Mouse (Mus musculus) CH12.LX (cell line): ENCODE results near the gene Gm21170. TPM values are rescaled to one million over a fixed set of nuclear protein-coding genes. Genes with fewer than 3 reads are reported as not detected.
"Not testable (repeated sequence)": the region's sequence is repeated elsewhere in the genome, so short reads cannot be mapped to it uniquely, and the experiment has no call there.

Experiments
- DNase-seq: peaks from one replicate; pipeline ENCODE4 v3.0.0-alpha.2; 2013; ENCODE audit errors: extremely low read depth
- H3K27ac ChIP-seq: 2 replicates; pipeline ENCODE4 v1.5.1; 2012; ENCODE audit warnings: low read depth, mild to moderate bottlenecking, control low read depth, moderate library complexity; ENCODE audit not compliant: insufficient read depth
- H3K27me3 ChIP-seq: replicated peaks from 2 replicates; pipeline ENCODE3; 2012; ENCODE audit warnings: inconsistent platforms
- H3K36me3 ChIP-seq, 2 experiments: replicated peaks in 1 of 2; 2 replicates each; pipeline versions ENCODE3 to v1.6.1; 2012; ENCODE audit warnings: inconsistent platforms in 1 of 2, low read length in 1 of 2, mild to moderate bottlenecking in 1 of 2, mixed read lengths in 1 of 2, moderate library complexity in 1 of 2; ENCODE audit not compliant: control insufficient read depth in 1 of 2, insufficient read depth in 1 of 2
- H3K4me1 ChIP-seq, 2 experiments: 2 replicates each; pipeline ENCODE4 v1.6.1; 2012; ENCODE audit warnings: inconsistent platforms in 1 of 2, moderate library complexity in 1 of 2; ENCODE audit not compliant: insufficient read depth in 2 of 2, control insufficient read depth in 1 of 2
- H3K4me2 ChIP-seq: 2 replicates; pipeline ENCODE4 v1.6.1; 2012; ENCODE audit warnings: low read depth, mild to moderate bottlenecking, control low read depth; ENCODE audit not compliant: poor library complexity, insufficient read depth, severe bottlenecking
- H3K4me3 ChIP-seq, 3 experiments: fragments of 150-350 bp in 1 of 3; sonication (generic) in 1 of 3; replicated peaks in 1 of 3; 2 replicates each; pipeline versions ENCODE3 to v1.5.1; 2011 to 2012; ENCODE audit warnings: low read depth in 2 of 3, low read length in 2 of 3, mild to moderate bottlenecking in 2 of 3, moderate library complexity in 2 of 3, control low read depth in 1 of 3, improper control_type of control experiment in 1 of 3, inconsistent platforms in 1 of 3, mixed read lengths in 1 of 3; ENCODE audit not compliant: poor library complexity in 1 of 3
- H3K79me2 ChIP-seq: replicated peaks from 2 replicates; pipeline ENCODE4 v1.6.1; 2012; ENCODE audit warnings: mild to moderate bottlenecking, moderate library complexity; ENCODE audit not compliant: control insufficient read depth, poor library complexity, insufficient read depth, severe bottlenecking; ENCODE audit errors: extremely low read depth
- H3K9ac ChIP-seq: 2 replicates; pipeline ENCODE4 v1.6.1; 2012; ENCODE audit warnings: low read depth, mild to moderate bottlenecking, control low read depth, moderate library complexity; ENCODE audit not compliant: insufficient read depth
- H3K9me3 ChIP-seq: replicated peaks from 2 replicates; pipeline ENCODE3; 2012; ENCODE audit warnings: low read length, inconsistent platforms, mixed read lengths
- dilution Hi-C: fragments of 300-500 bp; cut with MboI; formaldehyde crosslinking; loops from 2 replicates; pipeline ENCODE4 v1.14.3; 2020; ENCODE audit warnings: low sequenced_read_pairs; ENCODE audit not compliant: extremely low pct_unique_long_range_greater_than_20kb, extremely low pct_ligation_motif_present
- in situ Hi-C: fragments of 300-500 bp; cut with MboI; formaldehyde crosslinking; loops from 3 replicates; pipeline ENCODE4 v1.14.3; 2019; ENCODE audit warnings: low sequenced_read_pairs, low pct_ligation_motif_present, low pct_unique_long_range_greater_than_20kb, mixed read lengths
- polyA plus RNA-seq: library from polyadenylated mRNA; unstranded; fragments of >175 nt; gene quantifications from 2 replicates; pipeline ENCODE4 v1.2.1, GENCODE M21; 2012; ENCODE audit warnings: low read depth; ENCODE audit not compliant: insufficient read length
- total RNA-seq, 2 experiments: library from RNA; depleted of rRNA; stranded (reverse); fragments of 300-350 nt in 1 of 2; fragments of >200 nt in 1 of 2; gene quantifications; 2 replicates each; pipeline ENCODE4 v1.2.3; 2012 to 2014

Gm21170 gene
- not detected in 2 replicates for total RNA-seq (2012; rRNA removed)
- not detected in 2 replicates for total RNA-seq (2014; rRNA removed)
- polyA plus RNA-seq: not detected in 2 replicates

DNA sequence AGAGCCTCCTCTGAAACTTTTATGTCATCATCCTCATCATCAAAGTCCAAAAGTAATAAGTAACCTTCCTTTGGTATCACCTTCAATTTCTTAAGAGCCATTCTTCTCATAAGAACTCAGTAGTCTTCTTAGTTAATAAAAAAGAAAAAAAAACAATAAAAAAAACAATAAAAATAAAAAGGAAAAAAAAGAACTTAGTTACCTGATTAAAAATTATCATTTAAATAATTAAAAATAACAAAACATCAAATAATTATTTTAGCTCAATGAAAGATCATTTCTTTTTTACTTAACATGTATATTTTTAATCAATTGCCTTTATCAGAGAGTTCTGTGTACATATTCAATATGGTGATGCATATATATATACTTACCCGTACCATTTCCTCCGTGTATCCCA lies at the start of gene Gm21170:
TSS of gene Gm21170 (minus strand) at position 101 of the 400 bp plus-strand sequence.
- H3K27ac ChIP-seq, H3K4me2 ChIP-seq, H3K27me3 ChIP-seq, H3K36me3 ChIP-seq, H3K4me1 ChIP-seq, DNase-seq, dilution Hi-C loops, H3K79me2 ChIP-seq, in situ Hi-C loops, H3K4me3 ChIP-seq, H3K9ac ChIP-seq, H3K9me3 ChIP-seq: not testable (repeated sequence)

Other genes with a start within 250 kb of the Gm21170 start
- gene Gm21256, start 240.1 kb downstream of the Gm21170 start, total RNA-seq (2012; rRNA removed): not detected in 2 replicates
- gene Gm21256, start 240.1 kb downstream of the Gm21170 start, total RNA-seq (2014; rRNA removed): not detected in 2 replicates
- not detected in 2 replicates for gene Gm21256, start 240.1 kb downstream of the Gm21170 start, polyA plus RNA-seq